Mouse (Mus musculus) C2C12 (cell line): Measurements from ENCODE around the gene Ttc29. TPM values are rescaled to one million over a fixed set of nuclear protein-coding genes. Genes with fewer than 3 reads are reported as not detected.

Experiments
- H3K27me3 ChIP-seq: one replicate; pipeline ENCODE4 v1.6.1; 2011; ENCODE audit not compliant: control insufficient read depth, insufficient read depth, insufficient read length
- H3K36me3 ChIP-seq: one replicate; pipeline ENCODE4 v1.6.1; 2011; ENCODE audit not compliant: control insufficient read depth, insufficient read depth
- H3K4me3 ChIP-seq: one replicate; pipeline ENCODE4 v1.5.1; 2011; ENCODE audit warnings: mild to moderate bottlenecking, control low read depth; ENCODE audit not compliant: poor library complexity, insufficient read depth, severe bottlenecking
- H3K79me2 ChIP-seq: one replicate; pipeline ENCODE4 v1.6.1; 2011; ENCODE audit not compliant: control insufficient read depth, insufficient read depth
- H3K79me3 ChIP-seq: one replicate; pipeline ENCODE4 v1.6.1; 2011; ENCODE audit warnings: low read depth, control low read depth
- H3ac ChIP-seq: one replicate; pipeline ENCODE3; 2011; ENCODE audit warnings: low read depth; ENCODE audit not compliant: control insufficient read depth, insufficient read length
- CEBPB ChIP-seq: IDR thresholded peaks from one replicate; pipeline ENCODE4 v1.6.1; 2011; ENCODE audit warnings: low read depth, mild to moderate bottlenecking, control low read depth, moderate library complexity
- CTCF ChIP-seq: IDR thresholded peaks from one replicate; pipeline ENCODE4 v1.5.1; 2011; ENCODE audit not compliant: control insufficient read depth, insufficient read depth, insufficient read length
- FOSL1 ChIP-seq: IDR thresholded peaks from one replicate; pipeline ENCODE4 v1.8.0; 2011; ENCODE audit warnings: mild to moderate bottlenecking, low read length; ENCODE audit not compliant: poor library complexity, insufficient read depth, severe bottlenecking
- MAX ChIP-seq: IDR thresholded peaks from one replicate; pipeline ENCODE4 v1.6.1; 2011; ENCODE audit warnings: mild to moderate bottlenecking, control low read depth
- MYOD1 ChIP-seq: IDR thresholded peaks from one replicate; pipeline ENCODE4 v1.6.1; 2011; ENCODE audit warnings: low read depth; ENCODE audit not compliant: control insufficient read depth, insufficient read length
- MYOG ChIP-seq: IDR thresholded peaks from one replicate; pipeline ENCODE4 v1.6.1; 2011; ENCODE audit not compliant: control insufficient read depth, insufficient read length; ENCODE audit errors: extremely low read depth
- USF1 ChIP-seq: IDR thresholded peaks from one replicate; pipeline ENCODE4 v1.6.1; 2011; ENCODE audit warnings: low read depth, mild to moderate bottlenecking, control low read depth, moderate library complexity
- polyA plus RNA-seq: library from polyadenylated mRNA; unstranded; fragments of >200 nt; fragmentation: generic; extraction: Trizol; gene quantifications from one replicate; pipeline ENCODE4 v1.2.1, GENCODE M21; 2012; ENCODE audit warnings: missing spikeins

Gene Ttc29
- polyA plus RNA-seq, 1 experiment, result not detected

DNA sequence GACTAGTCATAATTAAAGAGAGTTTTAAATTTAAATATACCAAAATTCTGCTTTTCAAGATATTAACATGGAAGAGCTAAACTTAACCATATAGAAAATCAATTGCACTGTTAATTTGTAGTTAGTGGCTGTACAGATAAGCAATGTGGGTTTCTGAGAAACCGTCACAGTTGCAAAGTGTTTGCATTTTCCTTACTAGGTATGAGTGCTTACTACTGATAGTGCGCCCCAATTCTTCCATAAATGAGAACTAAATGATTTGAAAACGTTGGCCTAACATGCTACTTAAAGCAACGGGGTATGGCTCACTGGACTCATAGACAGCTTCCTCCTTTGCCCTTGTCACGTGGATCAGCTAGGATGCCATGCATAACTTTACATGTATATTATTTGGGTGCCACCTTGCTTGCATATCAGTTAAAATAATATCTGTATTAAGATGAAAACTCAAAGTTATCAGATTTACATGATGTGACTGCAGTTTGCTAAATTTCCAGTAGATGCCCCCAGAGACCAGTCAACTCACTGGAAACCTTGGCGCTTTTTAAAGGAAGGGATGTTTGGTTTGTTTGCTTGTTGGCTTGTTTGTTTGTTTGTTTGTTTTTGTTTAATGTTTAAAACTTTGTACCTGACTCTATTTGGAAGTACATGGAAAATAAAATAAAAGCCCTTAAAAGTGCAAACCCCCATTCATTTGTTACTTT is 25.0 kb downstream of the Ttc29 start:
- TF ChIP-seq MAX, result no peak
- TF ChIP-seq MYOD1, result no peak
- TF ChIP-seq CTCF, result no peak
- no peak for TF ChIP-seq USF1
- no peak overlapping the region for H3ac ChIP-seq
- H3K36me3 ChIP-seq, result no peaks in the 10 kb centered on the region
- H3K4me3 ChIP-seq, result no peak overlapping the region
- H3K79me3 ChIP-seq, result no peaks in the 10 kb centered on the region
- H3K27me3 ChIP-seq, result no peaks in the 10 kb centered on the region
- H3K79me2 ChIP-seq, result no peaks in the 10 kb centered on the region

DNA sequence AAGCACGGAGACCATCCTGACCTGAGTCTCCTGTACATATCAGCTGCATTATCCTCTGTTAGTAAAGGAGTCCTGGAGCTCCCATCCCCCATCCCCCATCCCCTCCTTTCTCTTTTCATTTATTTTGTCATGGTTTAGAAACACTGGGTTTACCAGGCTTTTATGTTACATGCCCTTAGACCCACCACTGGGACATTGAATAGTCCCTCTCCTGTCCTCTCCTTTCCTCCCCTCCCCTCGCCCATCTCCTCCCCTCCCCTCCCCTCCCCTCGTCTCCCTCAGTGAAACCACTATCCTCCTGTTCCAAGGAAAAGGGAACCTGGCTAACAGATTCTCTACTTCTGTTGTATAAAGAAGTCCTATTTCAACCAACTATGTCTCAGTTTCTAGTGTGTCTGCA is 38.0 kb downstream of the Ttc29 start:
- H3K79me2 ChIP-seq, result no peaks in the 10 kb centered on the region
- no peaks in the 10 kb centered on the region for H3K36me3 ChIP-seq
- TF ChIP-seq MAX (no peak), FOSL1 (no peak), USF1 (no peak), MYOD1 (no peak)
- no peak overlapping the region for H3ac ChIP-seq
- peaks cover 11% of the 10 kb centered on the region for H3K27me3 ChIP-seq
- no peaks in the 10 kb centered on the region for H3K79me3 ChIP-seq
- H3K4me3 ChIP-seq, result no peak overlapping the region

DNA sequence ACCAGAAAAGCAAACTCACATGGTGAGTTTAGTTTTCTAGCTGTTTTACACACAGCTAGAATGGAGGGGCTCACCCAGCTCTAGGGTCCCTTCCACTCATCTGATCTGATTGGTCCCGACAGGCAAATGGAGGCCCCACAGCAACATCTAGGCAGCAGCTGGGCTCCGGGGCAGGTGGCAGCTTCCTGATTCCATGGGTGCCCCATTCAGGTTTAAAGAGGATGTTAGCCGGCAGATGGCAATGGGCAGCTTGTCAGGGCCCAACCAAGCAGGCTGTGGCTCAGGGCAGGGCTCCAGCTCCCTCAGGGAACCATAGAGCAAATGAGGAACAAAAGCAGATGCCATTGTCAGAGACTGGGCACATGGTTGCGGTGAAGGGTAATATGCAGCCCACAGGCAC is 41.3 kb downstream of the Ttc29 start:
- H3K79me3 ChIP-seq, result no peaks in the 10 kb centered on the region
- peaks cover 3% of the 10 kb centered on the region for H3K27me3 ChIP-seq
- H3K79me2 ChIP-seq, result no peaks in the 10 kb centered on the region
- TF ChIP-seq CEBPB (no peak), CTCF (no peak)
- no peak overlapping the region for H3K4me3 ChIP-seq
- no peak overlapping the region for H3ac ChIP-seq
- no peaks in the 10 kb centered on the region for H3K36me3 ChIP-seq

DNA sequence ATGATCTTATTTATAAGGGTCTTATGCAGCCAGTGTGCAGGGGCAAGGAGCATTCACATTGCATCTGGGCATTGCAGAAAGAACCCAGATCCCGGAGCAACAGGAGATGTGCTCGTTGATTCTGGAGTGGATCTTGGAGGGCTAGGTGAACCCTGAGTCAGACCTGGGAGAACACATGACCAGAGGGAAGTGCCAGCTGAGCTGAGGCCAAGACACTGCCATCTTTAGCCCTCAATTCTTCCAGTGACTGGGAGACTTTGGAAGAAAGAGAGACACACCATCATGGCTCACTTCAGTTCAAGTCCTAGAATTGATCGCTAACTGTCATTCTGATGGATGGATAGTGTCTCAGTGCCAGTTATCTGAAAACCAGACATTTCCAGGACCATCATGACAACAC is 41.9 kb downstream of the Ttc29 start:
- Histone ChIP-seq H3K79me3 (no peaks in the 10 kb centered on the region), H3K4me3 (no peak overlapping the region), H3K27me3 (peaks cover 3% of the 10 kb centered on the region), H3K36me3 (no peaks in the 10 kb centered on the region), H3K79me2 (no peaks in the 10 kb centered on the region), H3ac (no peak overlapping the region)
- no peak for TF ChIP-seq CEBPB

DNA sequence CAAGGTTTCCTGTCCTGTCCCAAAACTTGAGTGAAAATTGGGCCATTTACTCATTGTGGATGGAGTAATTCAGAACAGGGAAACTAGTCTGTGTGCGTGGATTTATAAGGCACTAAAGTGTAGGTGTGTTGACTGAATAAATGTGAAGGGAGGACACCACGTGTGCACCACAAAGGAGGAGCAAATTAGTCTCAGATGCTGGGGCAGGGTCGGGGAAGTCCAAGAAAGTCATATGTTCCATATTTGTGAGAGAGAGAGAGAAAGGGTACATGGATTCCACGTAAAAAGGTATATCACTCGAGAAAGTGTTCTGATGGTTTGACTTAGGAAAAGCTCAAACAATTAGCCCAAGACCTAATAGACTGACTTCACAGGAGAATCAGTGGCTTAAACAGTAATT is 52.4 kb downstream of the Ttc29 start:
- H3K36me3 ChIP-seq, result no peaks in the 10 kb centered on the region
- no peaks in the 10 kb centered on the region for H3K79me3 ChIP-seq
- TF ChIP-seq MAX, result no peak
- no peak for TF ChIP-seq CTCF
- TF ChIP-seq CEBPB, result no peak
- no peak for TF ChIP-seq USF1
- no peak for TF ChIP-seq MYOG
- no peak for TF ChIP-seq FOSL1
- no peak for TF ChIP-seq MYOD1
- H3K27me3 ChIP-seq, result peaks cover 14% of the 10 kb centered on the region
- H3K79me2 ChIP-seq, result no peaks in the 10 kb centered on the region
- H3K4me3 ChIP-seq, result no peak overlapping the region
- no peak overlapping the region for H3ac ChIP-seq

DNA sequence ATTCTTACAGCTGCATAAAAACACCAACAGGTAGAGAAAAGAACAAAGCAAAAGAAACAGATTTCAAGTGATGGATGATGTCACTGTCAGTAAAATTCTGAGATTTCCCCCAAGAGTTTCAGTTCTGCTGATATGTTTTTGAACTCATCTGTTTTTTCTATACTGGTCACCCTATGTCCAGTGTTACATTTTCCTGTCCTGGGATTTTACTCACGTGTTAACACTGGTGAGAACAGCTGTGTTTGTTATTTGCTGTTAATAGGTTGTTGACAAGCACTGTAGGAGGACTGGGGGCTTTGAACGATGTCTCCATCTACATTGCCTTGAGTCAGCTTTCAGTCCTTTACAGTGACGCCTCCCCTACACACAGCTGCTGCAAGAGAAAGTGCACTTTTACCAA is 53.1 kb downstream of the Ttc29 start:
- Histone ChIP-seq H3K79me2 (no peaks in the 10 kb centered on the region), H3K4me3 (no peak overlapping the region), H3K27me3 (peaks cover 18% of the 10 kb centered on the region), H3K79me3 (no peaks in the 10 kb centered on the region), H3ac (no peak overlapping the region), H3K36me3 (no peaks in the 10 kb centered on the region)
- TF ChIP-seq MAX (no peak), USF1 (no peak), CEBPB (no peak), MYOD1 (no peak), FOSL1 (no peak), CTCF (no peak), MYOG (no peak)

DNA sequence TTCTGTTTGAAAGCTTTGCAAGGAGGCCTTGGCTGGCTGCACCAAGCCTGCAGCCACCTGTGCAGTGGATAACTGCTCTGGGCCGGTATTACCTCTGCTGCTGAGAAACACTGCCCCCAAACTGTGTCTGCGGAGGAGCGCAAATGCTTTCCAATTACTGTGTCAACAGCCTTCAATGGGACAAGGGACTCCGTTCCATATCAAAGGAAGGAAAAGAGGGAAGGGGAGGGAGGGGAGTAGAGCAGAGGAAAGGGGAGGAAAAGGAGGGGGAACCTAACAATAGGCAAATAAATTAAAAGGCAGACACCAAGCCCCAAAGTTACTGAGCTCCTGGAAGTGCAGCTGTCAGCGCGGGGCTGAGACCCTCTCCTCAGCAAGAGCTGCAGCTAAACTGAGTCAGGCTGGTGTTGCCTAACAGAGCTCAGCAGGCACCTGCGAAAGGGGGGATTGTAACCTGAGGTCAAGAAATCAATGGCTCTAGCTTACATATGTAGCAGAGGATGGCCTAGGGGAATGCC is 54.9 kb downstream of the Ttc29 start:
- Histone ChIP-seq H3K79me3 (no peaks in the 10 kb centered on the region), H3K4me3 (no peak overlapping the region)
- TF ChIP-seq MAX, result no peak
- TF ChIP-seq FOSL1, result no peak
- TF ChIP-seq USF1, result no peak
- TF ChIP-seq MYOD1, result no peak
- no peak for TF ChIP-seq CEBPB
- TF ChIP-seq CTCF, result no peak
- TF ChIP-seq MYOG, result no peak

More for the DNA sequence above, 54.9 kb downstream of the Ttc29 start:
- peaks cover 22% of the 10 kb centered on the region for H3K27me3 ChIP-seq
- H3K36me3 ChIP-seq, result no peaks in the 10 kb centered on the region
- H3ac ChIP-seq, result no peak overlapping the region
- no peaks in the 10 kb centered on the region for H3K79me2 ChIP-seq
